Mouse (Mus musculus) heart, embryonic 14.5 days (tissue): ENCODE data around the gene Atat1. TPM values are rescaled to one million over a fixed set of nuclear protein-coding genes. Genes with fewer than 3 reads are reported as not detected.

Experiments
- ATAC-seq: fragments of 200-750 bp; cut with Nextera tagmentation; 2 replicates; pipeline ENCODE4 v1.8.0; 2017; ENCODE audit warnings: low read depth, moderate TSS enrichment; ENCODE audit not compliant: insufficient number of reproducible peaks, insufficient read depth, low FRiP score
- H3K27ac ChIP-seq, 2 experiments: fragments of 200-500 bp in 1 of 2; fragments of 300-500 bp in 1 of 2; sonication (generic) in 1 of 2; replicated peaks in 1 of 2; 2 replicates each; pipeline ENCODE4 v1.5.1; 2012 to 2014; ENCODE audit warnings: low read depth in 2 of 2, low read length in 2 of 2, control low read depth in 1 of 2, mild to moderate bottlenecking in 1 of 2, mixed read lengths in 1 of 2; ENCODE audit not compliant: control insufficient read depth in 1 of 2, insufficient read depth in 1 of 2
- H3K27me3 ChIP-seq: fragments of 300-500 bp; sonication (generic); 2 replicates; pipeline ENCODE4 v1.6.1; 2014; ENCODE audit warnings: mild to moderate bottlenecking, low read length, control low read depth; ENCODE audit not compliant: control insufficient read depth, insufficient read depth
- H3K36me3 ChIP-seq: fragments of 300-500 bp; sonication (generic); 2 replicates; pipeline ENCODE4 v1.6.1; 2014; ENCODE audit warnings: mild to moderate bottlenecking, control low read depth, low read length, mixed read lengths; ENCODE audit not compliant: control insufficient read depth, insufficient read depth
- H3K4me1 ChIP-seq, 2 experiments: fragments of 200-500 bp in 1 of 2; fragments of 300-500 bp in 1 of 2; sonication (generic) in 1 of 2; 2 replicates each; pipeline ENCODE4 v1.6.1; 2012 to 2014; ENCODE audit warnings: low read length in 2 of 2, control low read depth in 1 of 2, mixed read lengths in 1 of 2; ENCODE audit not compliant: control insufficient read depth in 2 of 2, insufficient read depth in 2 of 2
- H3K4me2 ChIP-seq: fragments of 300-500 bp; sonication (generic); 2 replicates; pipeline ENCODE4 v1.6.1; 2014; ENCODE audit warnings: mild to moderate bottlenecking, low read length
- H3K4me3 ChIP-seq, 2 experiments: fragments of 200-500 bp in 1 of 2; fragments of 300-500 bp in 1 of 2; sonication (generic) in 1 of 2; 2 replicates each; pipeline ENCODE4 v1.5.1; 2012 to 2014; ENCODE audit warnings: low read length in 2 of 2, mild to moderate bottlenecking in 2 of 2, control low read depth in 1 of 2, low read depth in 1 of 2, moderate library complexity in 1 of 2; ENCODE audit not compliant: control insufficient read depth in 1 of 2, insufficient read depth in 1 of 2
- H3K9ac ChIP-seq: fragments of 300-500 bp; sonication (generic); 2 replicates; pipeline ENCODE4 v1.6.1; 2014; ENCODE audit warnings: mild to moderate bottlenecking, low read length
- H3K9me3 ChIP-seq: fragments of 300-500 bp; sonication (generic); 2 replicates; pipeline ENCODE4 v1.6.1; 2016; ENCODE audit warnings: low read length, control low read depth; ENCODE audit not compliant: control insufficient read depth
- WGBS: fragments of 180-500 bp; shearing (Covaris S2); extraction: QIAGEN DNeasy Blood & Tissue Kit; methylation state at CpG from one replicate; pipeline ENCODE4 v1.1.7; 2014; 5-methylcytosine and 5-hydroxymethylcytosine counted together
- polyA plus RNA-seq: library from polyadenylated mRNA; unstranded; fragments of >200 nt; fragmentation: Nextera tagmentation; extraction: Ambion mirVana; gene quantifications from 2 replicates; pipeline ENCODE4 v1.2.1, GENCODE M21; 2014

The Atat1 gene
- polyA plus RNA-seq, 1 experiment from 2014 or later, result 52.5 TPM

DNA sequence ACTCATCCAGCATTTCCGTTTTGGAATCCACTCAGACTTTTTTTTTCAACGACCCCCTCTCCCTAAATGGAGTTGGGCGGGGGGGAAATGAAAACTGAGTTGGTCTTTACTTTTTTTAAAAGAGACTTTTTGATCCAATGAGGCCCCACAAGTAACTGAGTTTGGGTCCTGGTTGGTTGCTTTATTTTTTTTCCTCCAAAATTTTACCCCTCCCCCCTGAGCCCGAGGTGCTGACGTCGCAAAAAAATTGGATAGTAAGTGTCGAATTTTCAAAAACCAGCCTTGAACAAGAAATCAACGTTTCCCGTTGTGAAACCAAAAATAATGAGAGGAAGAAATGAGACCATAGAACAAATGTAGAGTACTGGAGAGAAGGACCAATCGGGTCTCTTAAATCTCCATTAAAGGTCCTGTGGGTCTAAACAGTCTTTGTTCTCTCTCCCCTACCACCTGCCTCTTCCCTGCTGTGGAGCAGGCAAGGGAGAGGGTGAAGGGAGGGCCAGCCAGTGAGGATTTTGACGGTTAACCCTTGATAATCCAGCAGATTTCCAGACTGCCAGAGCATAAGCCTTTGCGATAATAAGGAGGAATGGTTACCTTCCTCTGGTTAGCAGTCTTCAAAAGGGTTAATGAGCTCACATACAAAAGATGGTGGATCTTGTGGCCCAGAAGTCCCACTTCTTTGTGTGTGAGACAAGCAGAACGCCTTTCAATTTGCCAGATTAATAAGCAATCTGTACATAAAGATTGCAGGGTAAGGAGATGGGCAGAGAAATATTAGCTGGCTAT, 7.8 kb upstream of the Atat1 start:
- H3K27me3 ChIP-seq, result no peaks in the 10 kb centered on the region
- H3K9me3 ChIP-seq, result no peaks in the 10 kb centered on the region
- peak overlapping the region; percentile 97 for H3K9ac ChIP-seq
- H3K27ac ChIP-seq, result peak overlapping the region; percentile 96 to 98
- peak overlapping the region; percentile 75 to 91 for H3K4me3 ChIP-seq
- H3K4me2 ChIP-seq, result peak overlapping the region; percentile 88
- H3K36me3 ChIP-seq, result peaks cover 28% of the 10 kb centered on the region
- under 1% methylated on average over 13 of the region's 13 CpGs for WGBS
- ATAC-seq, result no peak
- H3K4me1 ChIP-seq, result peaks cover 6 to 36% of the 10 kb centered on the region in 2 experiments

DNA sequence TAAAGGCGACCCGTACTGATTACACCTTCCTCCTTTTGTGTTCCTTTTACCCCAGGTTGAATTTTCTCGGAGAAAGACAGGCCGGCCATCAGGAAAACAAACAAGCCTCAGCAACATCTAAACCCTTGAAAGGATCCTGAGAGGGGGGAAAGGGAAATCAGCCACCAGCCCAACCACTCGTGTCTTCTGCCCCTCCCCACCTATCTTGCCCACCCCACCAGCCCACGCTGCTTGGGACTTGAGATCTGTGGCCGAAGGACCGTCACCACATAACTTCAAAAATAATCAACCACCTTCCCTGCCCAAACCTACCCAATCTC, 7.2 kb upstream of the Atat1 start:
- peak overlapping the region; percentile 75 to 91 for H3K4me3 ChIP-seq
- peaks cover 6 to 36% of the 10 kb centered on the region in 2 experiments for H3K4me1 ChIP-seq
- 1% methylated on average over 8 of the region's 8 CpGs for WGBS
- ATAC-seq, result no peak
- H3K9ac ChIP-seq, result peak overlapping the region; percentile 97
- peak overlapping the region; percentile 96 to 98 for H3K27ac ChIP-seq
- H3K27me3 ChIP-seq, result no peaks in the 10 kb centered on the region
- peaks cover 34% of the 10 kb centered on the region for H3K36me3 ChIP-seq
- H3K9me3 ChIP-seq, result no peaks in the 10 kb centered on the region
- peak overlapping the region; percentile 88 for H3K4me2 ChIP-seq

GRCm38 (mm10) chr17:35916297-35917142, 6.6 kb upstream of the Atat1 start, which contains the start of the genes Mrps18b and Ppp1r10:
TSS of gene Mrps18b (minus strand) at chr17:35916389.
TSS of gene Ppp1r10 (plus strand) at chr17:35916434.
- peak; percentile 92 for ATAC-seq
- Histone ChIP-seq H3K9ac (peak within 1 kb of the TSS; percentile 97), H3K4me1 (peaks cover 6 to 32% of the 10 kb centered on the region in 2 experiments), H3K27me3 (no peaks in the 10 kb centered on the region), H3K4me3 (peak within 1 kb of the TSS; percentile 75 to 91), H3K4me2 (peak within 1 kb of the TSS; percentile 88), H3K27ac (peak within 1 kb of the TSS; percentile 96 to 98), H3K9me3 (no peaks in the 10 kb centered on the region), H3K36me3 (peaks cover 40% of the 10 kb centered on the region)
- WGBS, result under 1% methylated on average over 82 of the region's 83 CpGs

GRCm38 (mm10) chr17:35915538-35916296, 5.8 kb upstream of the Atat1 start:
- ATAC-seq, result no peak; the same call in 1 of the 2 replicates
- H3K4me2 ChIP-seq, result peak overlapping the region; percentile 83
- H3K4me1 ChIP-seq, result peaks cover 6 to 24% of the 10 kb centered on the region in 2 experiments
- peak overlapping the region; percentile 75 for H3K4me3 ChIP-seq
- H3K9me3 ChIP-seq, result no peaks in the 10 kb centered on the region
- peak overlapping the region; percentile 61 to 96 for H3K27ac ChIP-seq
- H3K27me3 ChIP-seq, result no peaks in the 10 kb centered on the region
- H3K36me3 ChIP-seq, result peaks cover 48% of the 10 kb centered on the region
- WGBS, result 2% methylated on average over 28 of the region's 28 CpGs
- H3K9ac ChIP-seq, result peak overlapping the region; percentile 83

DNA sequence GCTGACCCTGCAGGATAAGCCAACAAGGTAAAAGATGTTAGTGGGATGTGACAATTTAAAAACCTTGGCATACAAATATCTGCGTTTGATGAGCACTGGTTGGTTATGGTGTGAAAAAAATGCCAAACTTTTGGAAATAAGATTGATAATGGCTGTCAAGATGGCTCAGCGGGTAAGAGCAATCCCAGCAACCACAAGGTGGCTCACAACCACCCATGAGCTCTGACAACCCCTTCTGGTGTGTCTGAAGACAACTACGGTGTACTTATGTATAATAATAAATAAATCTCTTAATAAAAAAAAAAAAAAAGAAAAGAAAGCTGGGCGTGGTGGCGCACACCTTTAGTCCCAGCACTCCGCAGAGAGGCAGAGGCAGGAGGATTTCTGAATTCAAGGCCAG, 5.1 kb upstream of the Atat1 start:
- H3K4me1 ChIP-seq, result peaks cover 8 to 19% of the 10 kb centered on the region in 2 experiments
- peaks cover 48% of the 10 kb centered on the region for H3K36me3 ChIP-seq
- 78% methylated on average over 6 of the region's 6 CpGs for WGBS
- 0 out of 2 replicates have a peak overlapping the region, but pooled peaks have one; percentile 83 for H3K9ac ChIP-seq
- peak overlapping the region; percentile 83 for H3K4me2 ChIP-seq
- peak overlapping the region in 1 of 2 experiments; percentile 75; a peak in 1 of 4 replicates for H3K4me3 ChIP-seq
- H3K9me3 ChIP-seq, result no peaks in the 10 kb centered on the region
- H3K27me3 ChIP-seq, result no peaks in the 10 kb centered on the region
- no peak for ATAC-seq
- no peak overlapping the region for H3K27ac ChIP-seq

GRCm38 (mm10) chr17:35909186-35909918, 523 bp downstream of the Atat1 start:
- no peak for ATAC-seq
- peaks cover 77% of the 10 kb centered on the region for H3K36me3 ChIP-seq

More at GRCm38 (mm10) chr17:35909186-35909918, 523 bp downstream of the Atat1 start:
- peak overlapping the region; percentile 86 for H3K9ac ChIP-seq
- H3K9me3 ChIP-seq, result no peaks in the 10 kb centered on the region
- no peaks in the 10 kb centered on the region for H3K27me3 ChIP-seq
- H3K4me1 ChIP-seq, result peaks cover 7 to 17% of the 10 kb centered on the region in 2 experiments
- peak overlapping the region; percentile 75 to 97 for H3K4me3 ChIP-seq
- 18% methylated on average over 20 of the region's 20 CpGs for WGBS
- peak overlapping the region; percentile 81 for H3K4me2 ChIP-seq
- H3K27ac ChIP-seq, result peak overlapping the region; percentile 69 to 76
